Mouse (Mus musculus) layer of hippocampus, adult 2 months (tissue): ENCODE data around the gene Rdx. TPM values are rescaled to one million over a fixed set of nuclear protein-coding genes. Genes with fewer than 3 reads are reported as not detected.
"Not testable (repeated sequence)": the region's sequence is repeated elsewhere in the genome, so short reads cannot be mapped to it uniquely, and the experiment has no call there.

ENCODE experiments used
- DNase-seq, 2 experiments: peaks; one replicate each; pipeline ENCODE4 v3.0.0; 2022; ENCODE audit warnings: low spot score in 2 of 2
- H3K27ac ChIP-seq: fragments of 200-600 bp; 2 replicates; pipeline ENCODE4 v1.8.1; 2022
- H3K4me3 ChIP-seq: fragments of 200-600 bp; 2 replicates; pipeline ENCODE4 v1.8.1; 2022; ENCODE audit warnings: mild to moderate bottlenecking
- CTCF ChIP-seq: fragments of 200-600 bp; conservative IDR thresholded peaks from 2 replicates; pipeline ENCODE4 v1.8.1; 2022; ENCODE audit warnings: antibody characterized with exemption, mild to moderate bottlenecking, moderate library complexity
- total RNA-seq, 2 experiments: library from RNA; stranded (reverse); gene quantifications; 2 replicates each; pipeline ENCODE4 v1.2.3; 2021

Gene Rdx
- total RNA-seq, 2 experiments from 2014 or later, result 49.9 to 51.2 TPM

DNA sequence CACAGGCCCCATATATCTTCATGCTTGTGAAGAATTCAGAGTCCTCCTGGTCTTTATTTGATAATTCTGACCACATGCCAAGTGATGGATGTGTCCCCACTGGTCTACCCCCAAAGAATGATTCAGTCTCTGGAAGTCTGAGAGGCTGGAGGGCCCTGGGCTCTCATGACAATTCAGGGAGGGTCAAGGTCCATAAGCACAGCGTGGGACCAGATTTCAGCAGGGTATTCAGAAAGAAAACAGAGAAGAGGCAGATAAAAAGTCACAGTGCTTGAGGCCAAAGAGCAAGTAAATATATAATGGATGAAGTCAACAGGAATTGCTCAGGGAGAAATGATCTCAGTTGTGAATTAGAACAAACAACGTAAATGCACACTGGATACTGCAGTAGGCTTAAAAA lies 15.5 kb upstream of the Rdx start:
- Histone ChIP-seq H3K27ac (no peak overlapping the region), H3K4me3 (no peak overlapping the region)
- no peak for TF ChIP-seq CTCF
- no peak for DNase-seq

DNA sequence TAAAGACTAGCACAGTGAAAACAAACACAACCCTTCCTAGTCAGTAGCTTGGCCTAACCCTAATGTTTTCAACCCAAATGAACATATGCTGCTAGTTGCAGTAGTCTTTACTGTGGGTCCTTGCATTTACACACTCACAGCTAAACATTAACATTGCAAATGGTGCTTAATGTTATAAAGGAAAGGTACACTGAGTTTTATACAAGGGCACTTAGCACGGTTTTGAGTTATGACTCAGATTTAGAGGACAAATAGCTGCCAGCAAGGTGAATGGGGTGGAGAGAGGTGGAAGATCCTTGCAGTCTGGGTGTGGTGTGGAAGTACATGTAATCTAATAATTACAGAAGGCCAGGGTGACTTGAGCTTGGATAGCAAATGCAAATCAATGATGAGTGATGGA lies 9.5 kb upstream of the Rdx start:
- Histone ChIP-seq H3K4me3 (no peak overlapping the region), H3K27ac (no peak overlapping the region)
- TF ChIP-seq CTCF, result no peak
- DNase-seq, result no peak

DNA sequence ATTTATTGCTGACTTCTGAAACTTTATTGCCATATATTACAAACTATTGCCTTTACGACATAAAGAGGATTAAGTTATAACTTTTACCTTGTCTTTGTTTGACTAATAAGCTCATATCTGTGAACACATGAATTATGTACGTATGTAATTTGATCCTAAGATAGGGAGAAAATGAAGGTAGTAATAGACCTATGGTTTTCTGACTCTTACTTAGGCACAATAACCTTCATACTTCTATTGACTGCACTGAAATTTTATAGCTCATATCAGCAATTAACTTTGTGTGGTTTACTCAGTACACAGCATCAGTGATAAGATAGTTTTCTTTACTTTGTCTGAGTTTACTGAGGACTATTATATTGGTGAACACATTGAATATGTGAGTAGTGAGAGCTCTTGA lies 5.3 kb upstream of the Rdx start:
- no peak for DNase-seq
- H3K4me3 ChIP-seq, result no peak overlapping the region
- TF ChIP-seq CTCF, result no peak
- H3K27ac ChIP-seq, result no peak overlapping the region

DNA sequence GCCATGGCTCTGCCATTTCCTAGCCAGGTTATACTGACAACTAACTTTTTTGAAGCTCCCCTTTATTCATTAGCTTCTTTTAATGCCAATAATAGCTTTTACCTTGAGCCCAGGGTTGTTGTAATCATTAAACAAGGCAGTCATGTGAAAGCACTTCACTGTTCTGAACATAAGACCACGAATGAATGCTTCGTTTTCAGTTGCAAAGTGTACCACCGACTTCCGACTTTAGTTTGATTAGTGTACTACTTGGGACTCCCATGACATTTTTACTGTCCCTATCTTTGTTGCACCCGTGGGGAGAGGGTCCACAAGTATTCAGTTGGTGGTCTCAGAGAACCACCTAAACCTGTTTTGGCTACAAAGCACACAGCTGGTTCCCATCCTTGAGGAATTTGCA lies 287 bp upstream of the Rdx start:
- TF ChIP-seq CTCF, result no peak
- no peak for DNase-seq
- Histone ChIP-seq H3K4me3 (no peak overlapping the region), H3K27ac (no peak overlapping the region)

DNA sequence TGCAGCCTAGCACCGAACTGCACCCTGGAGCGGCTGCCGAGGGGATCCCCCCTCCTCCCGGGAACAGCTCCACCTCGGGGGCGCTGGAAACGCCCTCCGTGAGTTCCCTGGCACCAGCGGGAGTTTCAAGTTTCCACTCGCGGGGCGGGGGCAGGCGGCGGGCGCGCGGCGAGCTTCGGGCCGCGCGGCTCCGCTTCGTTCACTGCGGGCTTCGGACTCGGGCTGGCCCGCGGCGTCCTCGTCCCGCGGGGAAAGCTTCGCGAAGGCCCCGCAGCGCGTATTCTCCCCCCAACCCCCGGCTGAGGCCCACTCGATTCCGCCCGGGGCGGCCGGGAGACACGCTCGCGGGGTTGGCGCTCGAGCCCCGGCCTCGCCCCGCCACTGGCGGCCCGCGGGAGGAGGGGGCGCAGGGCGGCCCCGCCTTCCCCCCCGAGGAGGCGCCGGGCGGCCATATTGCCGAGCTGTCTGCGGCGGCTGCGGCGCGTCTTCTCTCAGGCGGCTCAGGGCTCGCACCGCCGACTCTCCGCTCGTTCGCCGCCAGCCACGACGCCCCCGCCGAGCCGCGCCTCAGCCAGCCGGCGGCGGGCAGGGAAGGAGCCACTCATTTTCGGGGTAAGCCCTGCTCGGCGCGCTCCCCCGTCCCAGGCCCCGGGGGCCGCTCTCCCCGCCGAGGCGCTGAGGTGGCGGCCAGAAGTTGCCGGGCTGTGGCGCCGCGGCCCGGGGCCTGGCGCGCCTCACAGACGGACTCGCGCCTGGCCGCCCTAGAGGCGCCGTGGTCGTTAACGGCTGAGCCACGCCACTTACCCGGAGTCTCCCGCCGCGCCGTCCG lies 1.1 kb downstream of the Rdx start:
- peak; percentile 63 to 71 for DNase-seq
- Histone ChIP-seq H3K27ac (peak overlapping the region; percentile 98), H3K4me3 (peak overlapping the region; percentile 82)
- peak; percentile 30 for TF ChIP-seq CTCF

DNA sequence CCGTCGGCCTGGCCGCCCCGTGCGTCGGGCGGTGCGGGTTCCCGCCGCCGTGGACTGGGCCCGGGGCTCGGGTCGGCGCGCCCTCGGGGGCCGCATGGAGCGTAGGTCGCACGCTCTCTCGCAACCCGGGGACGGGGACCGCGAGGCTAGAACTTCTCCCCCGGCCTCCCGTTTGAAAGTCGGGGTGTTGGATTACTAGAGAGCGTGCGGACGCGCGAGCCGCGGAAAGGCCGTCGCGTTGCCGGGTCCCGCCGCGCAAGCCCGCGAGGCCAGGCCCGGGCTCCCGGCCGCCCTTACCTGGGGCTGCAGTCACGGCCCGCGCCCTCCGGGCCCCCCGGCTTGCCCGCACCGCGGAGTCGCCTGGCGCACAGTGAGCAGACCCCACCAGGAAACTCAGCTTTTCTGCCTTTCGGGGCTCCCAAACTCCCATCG lies 1.7 kb downstream of the Rdx start:
- peak in 1 of 2 experiments; percentile 23 for DNase-seq
- H3K4me3 ChIP-seq, result peak overlapping the region; percentile 82
- H3K27ac ChIP-seq, result peak overlapping the region; percentile 98
- no peak for TF ChIP-seq CTCF

DNA sequence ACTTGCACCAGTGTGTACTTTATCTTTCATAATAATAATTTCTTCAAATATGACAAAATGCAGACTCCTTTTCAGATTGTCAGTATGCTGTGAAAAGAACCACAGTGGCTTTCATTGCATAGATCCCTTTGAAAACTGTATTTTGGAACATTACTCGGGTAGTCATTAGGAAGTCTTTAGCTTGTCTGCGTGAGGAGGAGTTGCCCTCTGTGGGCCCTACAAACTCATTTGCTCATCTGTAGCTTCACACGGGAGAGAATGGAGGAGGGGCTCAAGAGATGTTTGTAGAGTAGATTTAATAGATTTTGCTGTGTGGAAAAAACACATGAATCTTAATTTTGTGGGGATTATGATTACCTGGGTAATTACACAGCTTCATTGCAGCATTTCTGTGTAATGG lies 2.6 kb downstream of the Rdx start:
- DNase-seq, result no peak
- no peak for TF ChIP-seq CTCF
- H3K27ac ChIP-seq, result peak overlapping the region; percentile 98
- H3K4me3 ChIP-seq, result peak overlapping the region; percentile 82

DNA sequence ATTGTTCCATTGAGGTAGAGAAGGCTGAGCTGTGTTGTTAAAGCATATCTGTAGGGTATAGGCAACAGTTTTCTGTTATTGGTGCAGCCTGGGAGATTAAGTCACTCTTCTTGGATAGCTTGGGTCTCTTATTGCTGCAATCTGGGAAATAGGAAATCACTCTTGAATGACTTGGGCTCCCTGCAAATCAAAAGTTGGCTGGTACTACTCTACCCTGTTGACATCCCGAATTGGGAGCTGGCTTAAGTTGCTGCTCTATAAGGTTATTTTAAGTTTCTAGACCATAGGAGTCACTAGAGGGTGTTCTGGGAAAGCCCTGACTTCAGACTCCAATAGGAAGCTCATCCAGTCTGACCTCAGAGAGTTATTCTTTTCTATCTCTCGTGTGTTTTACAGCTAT lies 3.4 kb downstream of the Rdx start:
- no peak overlapping the region for H3K27ac ChIP-seq
- TF ChIP-seq CTCF, result no peak
- DNase-seq, result no peak
- peak overlapping the region; percentile 82; the same call in 1 of the 2 replicates for H3K4me3 ChIP-seq

DNA sequence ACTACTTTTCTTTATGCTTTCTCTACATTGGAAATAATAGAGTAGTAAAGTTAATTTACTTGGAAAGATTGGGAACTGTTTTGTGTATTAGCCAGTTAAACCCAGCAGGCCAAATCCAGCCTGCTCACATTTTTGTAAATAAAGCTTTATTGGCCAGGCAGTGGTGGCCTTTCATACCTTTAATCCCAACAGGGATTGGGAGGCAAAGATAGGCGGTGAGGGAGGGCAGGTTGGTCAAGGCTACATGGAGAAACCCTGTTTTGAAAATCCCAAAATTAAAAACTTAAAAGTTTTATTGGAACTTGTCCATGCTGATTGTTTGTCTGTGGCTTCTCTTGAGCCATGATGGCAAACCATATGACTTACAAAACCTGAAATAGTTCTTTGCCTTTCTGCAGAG lies 5.2 kb downstream of the Rdx start:
- Histone ChIP-seq H3K27ac (no peak overlapping the region), H3K4me3 (no peak overlapping the region)
- DNase-seq, result no peak
- no peak for TF ChIP-seq CTCF

DNA sequence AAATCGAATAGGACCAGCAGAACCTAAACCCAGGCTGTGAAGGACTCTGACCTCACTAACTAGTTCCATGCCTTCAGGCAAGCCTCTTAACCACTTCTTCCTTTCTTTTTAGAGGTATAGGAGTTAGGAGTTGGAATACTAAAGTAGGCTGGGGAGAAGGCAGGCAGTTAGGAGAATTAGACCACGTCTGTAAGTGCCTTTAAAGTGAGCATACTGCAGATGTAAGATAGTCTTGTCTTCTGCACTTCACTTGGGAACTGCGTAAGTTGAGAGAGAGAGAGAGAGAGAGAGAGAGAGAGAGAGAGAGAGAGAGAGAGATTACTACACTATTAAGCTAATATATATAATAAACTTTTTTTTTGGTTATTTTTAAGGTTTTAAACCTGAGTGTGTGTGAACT lies 8.3 kb downstream of the Rdx start:
- Histone ChIP-seq H3K4me3 (no peak overlapping the region), H3K27ac (no peak overlapping the region)
- no peak for DNase-seq
- TF ChIP-seq CTCF, result no peak

DNA sequence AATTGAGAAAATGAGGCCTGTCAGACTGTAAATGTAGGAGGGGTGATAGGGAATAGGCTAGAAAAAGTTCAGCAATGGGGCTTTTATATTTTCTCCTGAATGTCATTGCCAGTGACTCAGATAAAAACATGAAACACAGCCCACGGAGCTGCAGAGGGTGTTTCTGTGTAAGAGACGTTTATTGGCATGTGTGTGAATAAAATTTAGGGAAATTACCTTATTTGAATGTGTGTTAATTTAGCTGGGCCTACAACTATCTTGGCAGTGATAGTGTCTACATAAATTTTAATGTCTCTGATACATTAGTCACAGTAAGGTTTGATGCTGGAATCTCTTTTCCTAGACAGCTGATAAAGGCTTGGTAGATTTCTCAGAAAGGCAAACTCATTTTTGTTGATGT lies 12.8 kb downstream of the Rdx start:
- no peak for DNase-seq
- no peak overlapping the region for H3K4me3 ChIP-seq
- no peak for TF ChIP-seq CTCF
- no peak overlapping the region for H3K27ac ChIP-seq

DNA sequence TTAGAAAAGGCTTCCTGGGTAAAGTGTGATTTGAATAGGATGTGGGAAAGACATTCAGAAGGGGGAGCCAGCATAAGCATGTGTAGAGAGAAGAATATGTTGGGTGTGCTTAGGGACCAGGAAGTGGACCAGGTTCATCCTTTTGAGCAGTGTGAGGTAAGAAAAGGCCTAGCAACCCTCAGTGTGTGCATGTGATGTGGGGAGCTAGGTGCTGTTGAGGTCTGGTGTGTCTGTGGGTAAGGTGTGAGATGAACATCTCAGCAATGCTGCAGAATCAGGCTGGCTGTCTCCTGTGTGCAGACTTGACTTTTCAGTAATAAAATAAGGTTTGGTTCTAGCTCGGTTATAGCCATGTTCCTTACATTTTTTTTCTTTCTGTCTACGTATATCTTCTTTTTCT lies 23.1 kb downstream of the Rdx start:
- H3K27ac ChIP-seq, result no peak overlapping the region
- no peak for TF ChIP-seq CTCF
- DNase-seq, result no peak
- no peak overlapping the region for H3K4me3 ChIP-seq

DNA sequence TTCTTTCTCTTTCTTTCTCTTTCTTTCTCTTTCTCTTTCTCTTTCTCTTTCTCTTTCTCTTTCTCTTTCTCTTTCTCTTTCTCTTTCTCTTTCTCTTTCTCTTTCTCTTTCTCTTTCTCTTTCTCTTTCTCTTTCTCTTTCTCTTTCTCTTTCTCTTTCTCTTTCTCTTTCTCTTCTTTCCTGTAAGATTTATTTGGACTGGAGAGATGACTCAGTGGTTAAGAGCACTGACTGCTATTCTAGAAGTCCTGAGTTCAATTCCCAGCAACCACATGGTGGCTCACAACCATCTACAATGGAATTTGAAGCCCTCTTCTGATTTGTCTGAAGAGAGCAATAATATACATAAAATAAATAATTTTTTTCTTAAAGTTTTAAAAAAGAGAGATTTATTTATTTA lies 24.4 kb downstream of the Rdx start:
- not testable (repeated sequence) for H3K27ac ChIP-seq, DNase-seq

DNA sequence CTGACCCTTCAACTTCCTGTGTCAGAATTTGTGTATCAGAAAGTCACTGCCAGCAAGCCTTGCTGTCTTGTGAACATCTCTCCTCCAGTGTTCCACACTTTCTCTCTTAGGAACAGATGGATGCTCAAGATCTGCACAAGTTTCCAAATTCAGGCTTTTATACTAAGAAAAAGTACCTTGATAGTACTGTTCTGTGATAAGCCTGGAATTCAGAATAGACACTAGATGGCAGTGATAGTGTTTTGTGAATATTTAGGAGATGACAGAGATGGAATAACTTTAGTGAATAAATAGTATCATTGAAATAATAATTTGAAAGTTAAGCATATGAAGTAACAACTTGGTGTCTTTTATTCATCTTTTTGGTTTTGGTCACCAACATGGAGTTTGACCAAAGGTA lies 25.2 kb downstream of the Rdx start:
- DNase-seq, result peak in 1 of 2 experiments; percentile 22
- no peak overlapping the region for H3K4me3 ChIP-seq
- H3K27ac ChIP-seq, result no peak overlapping the region
- peak; percentile 76 for TF ChIP-seq CTCF

More for the DNA sequence above, 24.4 kb downstream of the Rdx start:
- H3K4me3 ChIP-seq, result not testable (repeated sequence)
